Mouse (Mus musculus): Measurements from ENCODE around the gene Edaradd. TPM values are rescaled to one million over a fixed set of nuclear protein-coding genes. Genes with fewer than 3 reads are reported as not detected.

The Edaradd gene
- total RNA-seq, 2 experiments from 2014 or later: 0.18 to 0.25 TPM

DNA sequence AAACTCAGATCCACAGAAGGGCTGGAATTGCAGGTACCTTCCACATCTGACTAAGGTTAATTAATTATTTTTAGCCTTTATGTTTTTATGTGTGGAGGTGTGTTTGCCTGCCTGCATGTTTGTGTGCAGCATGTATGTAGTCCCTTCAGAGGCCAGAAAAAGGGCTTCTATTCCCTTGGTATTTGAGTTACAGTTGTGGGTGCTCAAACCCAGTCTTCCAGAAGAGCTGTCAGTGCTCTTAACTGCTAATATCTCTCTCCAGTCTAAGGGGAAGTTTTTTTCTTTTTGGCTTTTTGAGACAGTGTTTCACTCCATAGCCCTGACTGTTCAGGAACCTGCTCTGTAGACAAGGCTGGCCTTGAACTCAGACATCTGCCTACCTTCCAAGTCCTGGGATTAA, 2.1 kb upstream of the Edaradd start:
- intact Hi-C loops (cut with DNase I): no loop called here
- no peak for DNase-seq (ENCODE audit: low spot score in 2 of 2)

DNA sequence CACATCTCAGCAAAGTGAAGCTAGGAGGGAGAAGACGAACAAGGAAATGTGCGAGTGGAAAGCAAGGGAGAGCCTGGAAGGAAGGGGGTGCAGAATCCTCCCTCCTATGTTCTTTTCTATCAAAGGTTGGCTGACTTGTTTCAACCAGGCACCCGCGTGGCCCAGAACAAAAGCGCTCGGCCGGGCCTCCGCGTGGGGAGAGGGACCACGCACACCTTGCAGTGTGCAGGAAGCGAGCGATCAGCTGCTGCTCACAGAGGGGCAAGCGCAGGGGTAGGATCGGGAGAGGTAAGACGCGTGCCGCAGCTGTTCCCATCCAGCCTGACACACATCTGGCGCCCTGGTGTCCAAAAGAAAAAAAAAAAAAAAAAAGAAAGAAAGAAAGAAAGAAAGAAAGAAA, 867 bp downstream of the Edaradd start:
- intact Hi-C loops (cut with DNase I): no loop called here
- no peak for DNase-seq (ENCODE audit: low spot score in 2 of 2)

GRCm38 (mm10) chr13:12511189-12511965, 8.9 kb downstream of the Edaradd start:
- intact Hi-C loops (cut with DNase I): no loop called here
- no peak for DNase-seq (ENCODE audit: low spot score in 2 of 2)

GRCm38 (mm10) chr13:12510032-12510431, 10.2 kb downstream of the Edaradd start:
- intact Hi-C loops (cut with DNase I): no loop called here
- no peak for DNase-seq (ENCODE audit: low spot score in 2 of 2)

GRCm38 (mm10) chr13:12507426-12507825, 12.8 kb downstream of the Edaradd start:
- intact Hi-C loops (cut with DNase I): no loop called here

DNA sequence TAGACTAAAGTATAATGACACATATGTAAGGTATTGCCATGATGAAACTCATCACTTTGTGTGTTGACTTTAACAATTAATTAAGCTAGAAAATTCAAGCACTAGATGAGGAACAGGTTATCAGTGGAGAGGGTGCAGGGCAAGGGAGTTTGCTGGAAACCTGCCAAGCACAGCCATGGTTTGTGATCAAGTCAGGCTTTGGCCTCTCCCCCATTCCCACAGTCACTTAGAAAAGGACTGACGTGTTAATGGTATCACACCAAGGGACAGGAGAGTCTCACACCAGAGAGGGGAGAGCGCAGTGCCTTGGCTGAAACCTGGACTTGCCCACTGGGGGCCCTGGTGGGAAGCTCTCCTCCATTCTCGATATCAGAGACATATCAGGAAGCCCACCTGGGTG, 14.9 kb downstream of the Edaradd start:
- intact Hi-C loops (cut with DNase I): no loop called here
- DNase-seq (ENCODE audit: low spot score in 2 of 2): no peak

More at GRCm38 (mm10) chr13:12507426-12507825, 12.8 kb downstream of the Edaradd start:
- no peak for DNase-seq (ENCODE audit: low spot score in 2 of 2)

DNA sequence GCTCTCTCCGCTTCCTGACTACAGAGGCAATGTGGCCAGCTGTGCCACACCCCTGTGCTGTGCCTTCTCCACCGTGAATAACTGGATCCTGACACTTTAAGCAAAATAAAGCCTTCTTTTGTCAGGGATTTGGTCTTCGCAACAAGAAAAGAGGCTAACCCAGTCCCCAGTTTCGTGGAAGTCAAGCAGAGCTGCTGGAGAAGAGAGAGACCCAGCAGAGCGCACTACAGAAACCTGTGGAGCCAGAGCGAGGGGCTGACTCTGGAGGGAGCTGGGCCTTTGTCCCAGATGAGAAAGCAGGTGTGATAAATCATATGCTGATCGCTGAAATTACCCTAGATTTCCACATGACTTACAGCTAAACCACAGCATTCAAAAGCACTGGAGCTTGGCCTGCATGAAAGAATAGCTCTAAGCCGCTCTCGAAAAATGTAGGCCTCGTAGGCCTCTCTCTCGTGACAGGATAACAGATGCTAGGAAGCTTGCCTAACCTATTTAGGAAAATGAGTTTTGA, 16.9 kb downstream of the Edaradd start:
- no peak for DNase-seq (ENCODE audit: low spot score in 2 of 2)
- intact Hi-C loops (cut with DNase I): no loop called here

- DNase-seq (ENCODE audit: low spot score in 2 of 2): no peak
- intact Hi-C loops (cut with DNase I): no loop called here
These were observed 17.5 kb downstream of the Edaradd start for GRCm38 (mm10) chr13:12502665-12503237.

DNA sequence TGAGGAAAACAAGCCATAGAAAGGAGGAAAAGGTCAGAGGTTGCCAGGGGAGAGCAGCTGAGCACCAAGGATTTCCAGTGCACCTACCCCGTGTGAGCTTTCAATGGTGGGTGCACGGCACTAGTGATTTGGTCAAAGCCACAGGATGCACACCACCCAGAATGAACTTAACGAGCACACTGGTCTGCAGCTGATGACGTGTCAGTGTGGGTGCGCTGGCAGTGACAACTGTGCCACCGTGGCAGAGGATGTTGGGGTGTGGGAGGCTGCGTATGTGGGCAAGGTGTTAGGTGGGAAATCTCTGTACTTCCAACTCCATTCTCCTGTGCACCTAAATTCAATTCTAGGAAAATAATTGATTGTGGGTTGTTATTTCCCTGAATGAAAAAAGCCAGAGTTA, 21.1 kb downstream of the Edaradd start:
- DNase-seq (ENCODE audit: low spot score in 2 of 2): no peak
- intact Hi-C loops (cut with DNase I): no loop called here

GRCm38 (mm10) chr13:12497809-12498208, 22.4 kb downstream of the Edaradd start:
- DNase-seq (ENCODE audit: low spot score in 2 of 2): no peak
- intact Hi-C loops (cut with DNase I): no loop called here

GRCm38 (mm10) chr13:12494750-12495149, 25.5 kb downstream of the Edaradd start:
- DNase-seq (ENCODE audit: low spot score in 2 of 2): no peak
- intact Hi-C loops (cut with DNase I): no loop called here

GRCm38 (mm10) chr13:12492515-12492914, 27.7 kb downstream of the Edaradd start:
- intact Hi-C loops (cut with DNase I): no loop called here

GRCm38 (mm10) chr13:12485640-12486039, 34.6 kb downstream of the Edaradd start:
- DNase-seq (ENCODE audit: low spot score in 2 of 2): no peak
- intact Hi-C loops (cut with DNase I): no loop called here

More at GRCm38 (mm10) chr13:12492515-12492914, 27.7 kb downstream of the Edaradd start:
- no peak for DNase-seq (ENCODE audit: low spot score in 2 of 2)

GRCm38 (mm10) chr13:12485197-12485596, 35.0 kb downstream of the Edaradd start:
- DNase-seq (ENCODE audit: low spot score in 2 of 2): no peak
- intact Hi-C loops (cut with DNase I): no loop called here

GRCm38 (mm10) chr13:12479802-12480201, 40.4 kb downstream of the Edaradd start:
- no peak for DNase-seq (ENCODE audit: low spot score in 2 of 2)
- intact Hi-C loops (cut with DNase I): no loop called here

DNA sequence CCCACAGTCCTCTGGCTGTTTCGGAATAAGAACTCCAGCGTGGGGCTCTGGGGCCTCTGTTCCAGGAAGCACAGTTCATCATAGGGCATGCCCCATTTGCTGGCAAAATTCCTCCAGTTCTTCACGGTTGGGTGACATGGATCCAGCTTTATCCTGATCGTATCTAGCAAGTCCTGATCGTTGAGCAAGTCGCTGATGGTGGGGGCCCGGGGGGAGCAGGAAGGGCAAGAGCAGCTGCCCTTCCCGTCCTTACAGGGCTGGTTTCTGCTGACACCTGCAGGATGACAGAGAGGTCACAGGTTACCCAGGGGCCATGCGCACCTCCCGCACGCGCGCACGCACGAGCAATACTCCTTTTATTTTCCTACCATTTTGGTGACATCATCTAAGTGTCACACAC, 41.9 kb downstream of the Edaradd start:
- intact Hi-C loops (cut with DNase I): no loop called here
- DNase-seq (ENCODE audit: low spot score in 2 of 2): no peak

DNA sequence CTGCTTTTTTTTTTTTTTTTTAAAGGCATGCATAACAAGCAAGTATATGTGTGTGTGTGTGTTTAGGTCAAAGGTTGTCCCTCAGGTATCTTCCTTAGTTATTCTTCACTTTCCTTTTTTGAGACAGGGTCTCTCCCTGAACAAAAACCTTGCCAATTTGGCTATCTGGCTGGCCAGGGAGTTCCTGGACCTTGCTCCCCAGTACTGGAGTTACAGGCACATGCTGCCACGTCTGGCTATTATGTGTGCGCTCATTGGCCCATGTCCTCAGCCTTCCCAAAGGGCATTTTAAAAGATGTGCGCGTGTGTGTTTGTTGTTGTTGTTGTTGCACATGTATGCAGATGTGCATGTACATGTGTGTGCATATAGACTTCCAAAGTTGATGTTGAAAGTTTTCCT, 43.4 kb downstream of the Edaradd start:
- no peak for DNase-seq (ENCODE audit: low spot score in 2 of 2)
- intact Hi-C loops (cut with DNase I): no loop called here

DNA sequence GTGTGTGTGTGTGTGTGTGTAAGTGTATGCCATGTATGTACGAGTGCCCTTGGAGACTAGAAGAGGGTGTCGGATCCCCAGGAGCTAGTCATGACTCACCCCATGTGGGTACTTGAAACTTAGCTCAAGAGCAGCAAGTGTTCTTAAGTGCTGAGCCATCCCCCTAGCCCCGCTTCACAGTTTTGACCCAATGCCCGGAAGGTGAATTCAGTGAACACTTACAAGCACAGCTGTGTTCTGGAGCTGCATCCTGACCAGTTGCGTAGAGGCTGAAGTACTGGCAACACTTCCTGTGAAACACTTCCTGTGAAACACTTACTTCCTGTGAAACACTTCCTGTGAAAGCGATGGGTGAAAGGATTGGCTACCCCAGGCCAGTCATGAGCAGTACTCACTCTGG, 45.0 kb downstream of the Edaradd start:
- intact Hi-C loops (cut with DNase I): no loop called here
- DNase-seq (ENCODE audit: low spot score in 2 of 2): no peak

GRCm38 (mm10) chr13:12473724-12474378, 46.4 kb downstream of the Edaradd start:
- intact Hi-C loops (cut with DNase I): loop anchor here (5.0 kb wide), 2 partner anchors 208 to 938 kb away; no protein-coding TSS in a partner anchor
- DNase-seq (ENCODE audit: low spot score in 2 of 2): peak; percentile 56 to 83

- no peak for DNase-seq (ENCODE audit: low spot score in 2 of 2)
- intact Hi-C loops (cut with DNase I): no loop called here
These were observed 51.8 kb downstream of the Edaradd start for GRCm38 (mm10) chr13:12468488-12468887.

Data from left cerebral cortex, postnatal 14 days (tissue).